Mouse (Mus musculus) heart, postnatal 0 days (tissue): ENCODE measurements around the gene Bsg.

Experiments used
- CTCF ChIP-seq: IDR thresholded peaks from 2 replicates; pipeline ENCODE4 v1.5.1; 2016; ENCODE audit warnings: antibody characterized with exemption, control low read depth, low read depth
- EP300 ChIP-seq: IDR thresholded peaks from 2 replicates; pipeline ENCODE4 v1.6.1; 2016; ENCODE audit warnings: antibody characterized with exemption, low read depth

GRCm38 (mm10) chr10:79689178-79689577 is 15.1 kb upstream of the Bsg start:
- TF ChIP-seq CTCF (no peak), EP300 (no peak)
